Mouse (Mus musculus) MEL (cell line): ENCODE measurements at regions not wholly inside any gene's neighbourhood (a gene's known extent, or its start where the extent isn't known, plus 50 kb on each side); places are given as distances from the start of the nearest gene placed in this dataset.

Source experiments
- DNase-seq: peaks from one replicate; pipeline ENCODE4 v3.0.0; 2011; ENCODE audit warnings: low read depth, low spot score
- H3K27ac ChIP-seq: 2 replicates; pipeline ENCODE4 v1.5.1; 2012; ENCODE audit warnings: low read depth, mild to moderate bottlenecking, control low read depth, low read length, moderate library complexity; ENCODE audit not compliant: control insufficient read depth
- H3K27me3 ChIP-seq, 2 experiments: fragments of 150-350 bp in 1 of 2; sonication (generic) in 1 of 2; 2 replicates each; pipeline ENCODE4 v1.6.1; 2012; ENCODE audit warnings: low read length in 2 of 2, mild to moderate bottlenecking in 2 of 2, improper control_type of control experiment in 1 of 2, moderate library complexity in 1 of 2; ENCODE audit not compliant: insufficient read depth in 2 of 2, control insufficient read depth in 1 of 2
- H3K36me3 ChIP-seq, 2 experiments: 2 replicates each; pipeline ENCODE4 v1.6.1; 2012 to 2014; ENCODE audit warnings: low read length in 2 of 2, improper control_type of control experiment in 1 of 2, inconsistent platforms in 1 of 2, mild to moderate bottlenecking in 1 of 2; ENCODE audit not compliant: insufficient read depth in 2 of 2, control insufficient read depth in 1 of 2
- H3K4me1 ChIP-seq, 2 experiments: fragments of 150-350 bp in 1 of 2; sonication (generic) in 1 of 2; 2 replicates each; pipeline ENCODE4 v1.6.1; 2012; ENCODE audit warnings: low read length in 2 of 2, improper control_type of control experiment in 1 of 2, mild to moderate bottlenecking in 1 of 2; ENCODE audit not compliant: insufficient read depth in 2 of 2, control insufficient read depth in 1 of 2
- H3K4me3 ChIP-seq, 2 experiments: fragments of 150-350 bp in 1 of 2; sonication (generic) in 1 of 2; 2 replicates each; pipeline ENCODE4 v1.5.1; 2012; ENCODE audit warnings: low read depth in 2 of 2, low read length in 2 of 2, mild to moderate bottlenecking in 2 of 2, moderate library complexity in 2 of 2, control low read depth in 1 of 2, improper control_type of control experiment in 1 of 2; ENCODE audit not compliant: control insufficient read depth in 1 of 2, insufficient read depth in 1 of 2
- H3K79me2 ChIP-seq: 2 replicates; pipeline ENCODE4 v1.6.1; 2012; ENCODE audit warnings: mild to moderate bottlenecking, low read length, moderate library complexity; ENCODE audit not compliant: control insufficient read depth, poor library complexity, insufficient read depth
- H3K9ac ChIP-seq: 2 replicates; pipeline ENCODE4 v1.6.1; 2012; ENCODE audit warnings: low read depth, mild to moderate bottlenecking, control low read depth, low read length, moderate library complexity; ENCODE audit not compliant: control insufficient read depth, poor library complexity, severe bottlenecking
- H3K9me3 ChIP-seq: fragments of 150-350 bp; sonication (generic); replicated peaks from 2 replicates; pipeline ENCODE4 v1.6.1; 2012; ENCODE audit warnings: mild to moderate bottlenecking, low read length, improper control_type of control experiment, moderate library complexity; ENCODE audit not compliant: insufficient read depth
- BHLHE40 ChIP-seq: IDR thresholded peaks from 2 replicates; pipeline ENCODE4 v1.6.1; 2012; ENCODE audit warnings: low read depth, mild to moderate bottlenecking, inconsistent platforms, low read length, improper control_type of control experiment, borderline replicate concordance
- CHD1 ChIP-seq: IDR thresholded peaks from 2 replicates; pipeline ENCODE4 v1.6.1; 2012; ENCODE audit warnings: low read depth, mild to moderate bottlenecking, inconsistent platforms, low read length, improper control_type of control experiment
- ETS1 ChIP-seq: IDR thresholded peaks from 2 replicates; pipeline ENCODE4 v1.6.1; 2012; ENCODE audit warnings: low read depth, mild to moderate bottlenecking, inconsistent platforms, low read length, improper control_type of control experiment, moderate library complexity
- JUND ChIP-seq: IDR thresholded peaks from 2 replicates; pipeline ENCODE4 v1.6.1; 2011; ENCODE audit warnings: low read depth, mild to moderate bottlenecking, improper control_type of control experiment, low read length
- KAT2A ChIP-seq: conservative IDR thresholded peaks from 2 replicates; pipeline ENCODE4 v1.6.1; 2012; ENCODE audit warnings: low read depth, low read length, improper control_type of control experiment, inconsistent platforms
- MAFK ChIP-seq: IDR thresholded peaks from 2 replicates; pipeline ENCODE4 v1.6.1; 2011; ENCODE audit warnings: low read depth, mild to moderate bottlenecking, low read length, improper control_type of control experiment, borderline replicate concordance
- MAX ChIP-seq: IDR thresholded peaks from 2 replicates; pipeline ENCODE4 v1.6.1; 2011; ENCODE audit warnings: low read length, improper control_type of control experiment
- MAZ ChIP-seq: IDR thresholded peaks from 2 replicates; pipeline ENCODE4 v1.6.1; 2012; ENCODE audit warnings: low read depth, mild to moderate bottlenecking, inconsistent platforms, low read length, improper control_type of control experiment
- NRF1 ChIP-seq: IDR thresholded peaks from 2 replicates; pipeline ENCODE4 v1.6.1; 2014; ENCODE audit warnings: low read depth, mild to moderate bottlenecking, inconsistent platforms, low read length, improper control_type of control experiment, moderate library complexity; ENCODE audit not compliant: poor library complexity, insufficient read depth, severe bottlenecking
- POLR2AphosphoS5 ChIP-seq: IDR thresholded peaks from 2 replicates; pipeline ENCODE4 v1.6.1; 2012; ENCODE audit warnings: low read depth, borderline replicate concordance, mild to moderate bottlenecking, inconsistent platforms, low read length, moderate library complexity, mixed read lengths
- SMC3 ChIP-seq: IDR thresholded peaks from 2 replicates; pipeline ENCODE4 v1.6.1; 2011; ENCODE audit warnings: low read depth, low read length, improper control_type of control experiment
- TAL1 ChIP-seq: IDR thresholded peaks from 2 replicates; pipeline ENCODE4 v1.6.1; 2012; ENCODE audit warnings: mild to moderate bottlenecking, inconsistent platforms, low read length, moderate library complexity, mixed read lengths
- USF2 ChIP-seq, 2 experiments: IDR thresholded peaks; 2 replicates each; pipeline ENCODE4 v1.6.1; 2011 to 2012; ENCODE audit warnings: improper control_type of control experiment in 2 of 2, low read length in 2 of 2, borderline replicate concordance in 1 of 2, inconsistent platforms in 1 of 2, low read depth in 1 of 2, mild to moderate bottlenecking in 1 of 2; ENCODE audit not compliant: insufficient read depth in 1 of 2
- ZKSCAN1 ChIP-seq: IDR thresholded peaks from 2 replicates; pipeline ENCODE4 v1.6.1; 2012; ENCODE audit warnings: low read depth, mild to moderate bottlenecking, inconsistent platforms, low read length, improper control_type of control experiment, moderate library complexity

- H3K27me3 ChIP-seq: no peaks in the 10 kb centered on the region
- H3K9me3 ChIP-seq: no peaks in the 10 kb centered on the region
- H3K4me3 ChIP-seq: no peak overlapping the region
- no peak for TF ChIP-seq CHD1
- no peak for TF ChIP-seq TAL1
- TF ChIP-seq KAT2A: no peak
- no peak for TF ChIP-seq BHLHE40
- no peak for TF ChIP-seq NRF1
- H3K9ac ChIP-seq: no peak overlapping the region
- peaks cover 0 to 10% of the 10 kb centered on the region in 2 experiments; a peak in 2 of 4 replicates for H3K36me3 ChIP-seq
- no peaks in the 10 kb centered on the region for H3K79me2 ChIP-seq
- no peak overlapping the region for H3K27ac ChIP-seq
- no peak for DNase-seq
- peaks cover 8 to 14% of the 10 kb centered on the region in 2 experiments for H3K4me1 ChIP-seq
Observed at GRCm38 (mm10) chr12:77048380-77048779, 86.4 kb upstream of the Max start.

- no peak for TF ChIP-seq MAFK
- 0 out of 2 replicates have a peak, but pooled peaks have one; percentile 10 for TF ChIP-seq ETS1
- TF ChIP-seq JUND: no peak
- TF ChIP-seq MAZ: no peak
- Histone ChIP-seq H3K27ac (no peak overlapping the region), H3K79me2 (no peaks in the 10 kb centered on the region), H3K9ac (no peak overlapping the region), H3K36me3 (0 out of 4 replicates have a peak, but pooled peaks cover 0 to under 1% of the 10 kb centered on the region in 2 experiments), H3K27me3 (no peaks in the 10 kb centered on the region), H3K4me3 (no peak overlapping the region), H3K4me1 (peaks cover 0 to 5% of the 10 kb centered on the region in 2 experiments; a peak in 3 of 4 replicates), H3K9me3 (no peaks in the 10 kb centered on the region)
- DNase-seq: peak; percentile 47
Observed at GRCm38 (mm10) chr12:77047273-77047672, 85.3 kb upstream of the Max start.

GRCm38 (mm10) chr12:77045956-77046355 is 84.0 kb upstream of the Max start:
- Histone ChIP-seq H3K36me3 (no peaks in the 10 kb centered on the region), H3K4me3 (no peak overlapping the region), H3K79me2 (no peaks in the 10 kb centered on the region), H3K27me3 (no peaks in the 10 kb centered on the region)
- TF ChIP-seq SMC3 (no peak), BHLHE40 (no peak), USF2 (IDR thresholded peaks at IDR 0.05; ENCODE audit: borderline replicate concordance in 1 of 2, insufficient read depth in 1 of 2, low read depth in 1 of 2, low read length in 2 of 2) (no peak), POLR2AphosphoS5 (no peak), MAZ (no peak), ZKSCAN1 (no peak), MAX (no peak), CHD1 (no peak)
- TF ChIP-seq, all 39 proteins: peak for 0
- H3K9me3 ChIP-seq: no peaks in the 10 kb centered on the region
- no peak overlapping the region for H3K9ac ChIP-seq
- H3K4me1 ChIP-seq: no peaks in the 10 kb centered on the region; a peak in 1 of 4 replicates
- no peak for DNase-seq
- H3K27ac ChIP-seq: no peak overlapping the region
